Mouse (Mus musculus) spleen, postnatal 0 days (tissue): ENCODE data around the gene Chrna3. TPM values are rescaled to one million over a fixed set of nuclear protein-coding genes. Genes with fewer than 3 reads are reported as not detected.

ENCODE experiments used
- polyA plus RNA-seq: library from polyadenylated mRNA; unstranded; fragments of >200 nt; fragmentation: Nextera tagmentation; extraction: Ambion mirVana; gene quantifications from 2 replicates; pipeline ENCODE4 v1.2.1, GENCODE M21; 2015

Chrna3 gene
- not detected in 2 replicates for polyA plus RNA-seq

GRCm38 (mm10) chr9:55026275-55026663 lies at the start of gene Chrna3:
TSS of gene Chrna3 (minus strand) at chr9:55026562.

GRCm38 (mm10) chr9:55048211-55048880 lies 22.0 kb upstream of the Chrna3 start, which contains the start of gene Chrnb4:
TSS of gene Chrnb4 (minus strand) at chr9:55048779.

GRCm38 (mm10) chr9:54980674-54981073 lies 45.7 kb downstream of the Chrna3 start, which contains the start of gene Chrna5:
TSS of gene Chrna5 (plus strand) at chr9:54980880.

Other genes starting within 250 kb of the Chrna3 start
- gene Ireb2, start 162.8 kb downstream of the Chrna3 start, polyA plus RNA-seq = 11.2 and 12.9 TPM in 2 replicates
- 0.93 and 1.1 TPM in 2 replicates for gene Hykk, start 109.3 kb downstream of the Chrna3 start, polyA plus RNA-seq
- 168 and 172 TPM in 2 replicates for gene Psma4, start 75.8 kb downstream of the Chrna3 start, polyA plus RNA-seq
- 0.32 and 0.81 TPM in 2 replicates for gene AY074887, start 75.6 kb downstream of the Chrna3 start, polyA plus RNA-seq
- gene Chrna5, start 45.7 kb downstream of the Chrna3 start, polyA plus RNA-seq = not detected in 2 replicates
- not detected in 2 replicates for gene Chrnb4, start 22.2 kb upstream of the Chrna3 start, polyA plus RNA-seq
- gene Ube2q2, start 122.3 kb upstream of the Chrna3 start, polyA plus RNA-seq = 18.5 and 20.9 TPM in 2 replicates
- 21.5 and 22.8 TPM in 2 replicates for gene Fbxo22, start 182.4 kb upstream of the Chrna3 start, polyA plus RNA-seq